Mouse (Mus musculus): ENCODE data around the gene Serhl. TPM values are rescaled to one million over a fixed set of nuclear protein-coding genes. Genes with fewer than 3 reads are reported as not detected.
A peak's percentile ranks its signal among the peaks of the same experiment; 100 is the strongest.

The Serhl gene
- total and polyA plus RNA-seq, 3 experiments: 40.0 to 83.2 (median 48.8) TPM

- DNase-seq: no peak
Measured at GRCm38 (mm10) chr15:83084022-83084640, 5.2 kb upstream of the Serhl start.

DNA sequence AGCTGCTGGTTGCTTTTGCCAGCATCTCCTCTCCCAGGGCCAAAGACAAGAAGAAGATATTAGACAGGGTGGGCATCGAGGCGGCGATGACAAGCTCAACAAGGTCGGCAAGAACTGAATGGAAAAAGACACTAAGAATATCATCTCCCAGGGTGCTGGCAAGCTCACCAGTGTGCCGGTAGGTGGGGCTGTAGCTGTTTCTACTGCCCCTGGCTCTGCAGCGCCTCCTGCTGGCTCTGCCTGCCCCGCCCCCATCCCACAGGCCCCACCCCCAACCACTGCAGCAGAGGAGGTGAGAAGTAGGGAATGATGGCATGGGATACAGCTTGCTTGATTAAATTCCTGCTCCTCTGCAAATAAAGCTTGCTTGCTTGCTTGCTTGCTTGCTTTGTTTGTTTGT, 3.4 kb upstream of the Serhl start:
- peak; percentile 69 for DNase-seq

GRCm38 (mm10) chr15:83086636-83087328, 2.5 kb upstream of the Serhl start:
- no peak for DNase-seq

GRCm38 (mm10) chr15:83088495-83089428, 544 bp upstream of the Serhl start:
- DNase-seq: no peak

DNA sequence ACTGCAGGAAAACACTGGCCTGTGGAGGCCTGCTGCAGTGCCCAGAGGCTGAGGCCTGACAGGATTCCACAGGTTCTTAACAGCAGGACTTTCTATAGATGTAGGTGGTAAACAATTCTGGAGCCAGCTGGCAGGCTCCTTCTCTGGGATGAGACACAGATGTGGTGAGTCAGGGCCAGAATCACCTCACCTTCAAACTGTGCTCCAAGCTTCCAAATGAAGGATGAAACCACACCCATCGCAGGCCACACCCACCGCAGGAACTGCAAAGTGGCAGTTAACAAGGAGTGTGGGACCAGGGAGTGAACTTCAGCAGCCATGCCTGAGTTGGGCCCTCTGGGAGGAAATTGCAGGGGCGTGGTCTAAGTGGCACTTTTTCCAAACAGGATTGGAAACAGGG, 1.6 kb downstream of the Serhl start:
- DNase-seq: no peak

DNA sequence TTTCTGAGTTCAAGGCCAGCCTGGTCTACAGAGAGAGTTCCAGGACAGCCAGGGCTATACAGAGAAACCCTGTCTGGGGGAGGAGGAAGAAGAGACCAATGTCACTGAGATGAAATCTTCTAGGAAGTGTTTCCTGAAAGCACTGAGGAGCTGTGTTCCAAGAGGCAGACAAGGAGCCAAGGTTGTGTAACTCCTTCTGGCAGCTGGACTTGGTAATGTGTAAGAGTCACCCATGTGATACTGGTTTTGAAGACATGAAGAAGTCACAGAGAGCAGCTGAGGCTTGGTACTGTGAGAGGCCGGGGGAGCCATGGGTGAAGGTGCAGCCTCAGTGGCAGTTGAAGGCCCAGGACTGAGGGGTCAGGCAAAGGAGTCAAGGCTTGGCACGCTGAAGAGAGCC, 4.4 kb downstream of the Serhl start:
- peak; percentile 32 for DNase-seq

DNA sequence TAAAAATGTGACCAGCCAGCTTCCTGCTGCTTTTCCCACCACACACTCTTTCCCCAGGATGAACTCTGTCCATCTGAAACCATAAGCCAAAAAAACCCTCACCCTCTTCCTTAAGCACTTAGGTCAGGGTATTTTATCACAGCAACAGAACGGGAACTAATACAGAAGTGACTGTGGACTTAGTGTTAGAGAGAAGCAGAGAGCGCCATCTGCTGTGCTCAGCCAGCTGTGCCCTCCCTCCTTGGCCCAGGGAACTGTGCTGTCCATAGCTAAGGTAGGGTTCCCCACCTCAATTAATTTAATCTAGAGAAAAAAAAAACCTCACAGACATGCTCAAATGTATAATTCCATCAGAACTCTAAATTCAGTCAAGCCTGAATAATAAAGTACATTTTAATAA, 6.6 kb downstream of the Serhl start:
- DNase-seq: no peak

DNA sequence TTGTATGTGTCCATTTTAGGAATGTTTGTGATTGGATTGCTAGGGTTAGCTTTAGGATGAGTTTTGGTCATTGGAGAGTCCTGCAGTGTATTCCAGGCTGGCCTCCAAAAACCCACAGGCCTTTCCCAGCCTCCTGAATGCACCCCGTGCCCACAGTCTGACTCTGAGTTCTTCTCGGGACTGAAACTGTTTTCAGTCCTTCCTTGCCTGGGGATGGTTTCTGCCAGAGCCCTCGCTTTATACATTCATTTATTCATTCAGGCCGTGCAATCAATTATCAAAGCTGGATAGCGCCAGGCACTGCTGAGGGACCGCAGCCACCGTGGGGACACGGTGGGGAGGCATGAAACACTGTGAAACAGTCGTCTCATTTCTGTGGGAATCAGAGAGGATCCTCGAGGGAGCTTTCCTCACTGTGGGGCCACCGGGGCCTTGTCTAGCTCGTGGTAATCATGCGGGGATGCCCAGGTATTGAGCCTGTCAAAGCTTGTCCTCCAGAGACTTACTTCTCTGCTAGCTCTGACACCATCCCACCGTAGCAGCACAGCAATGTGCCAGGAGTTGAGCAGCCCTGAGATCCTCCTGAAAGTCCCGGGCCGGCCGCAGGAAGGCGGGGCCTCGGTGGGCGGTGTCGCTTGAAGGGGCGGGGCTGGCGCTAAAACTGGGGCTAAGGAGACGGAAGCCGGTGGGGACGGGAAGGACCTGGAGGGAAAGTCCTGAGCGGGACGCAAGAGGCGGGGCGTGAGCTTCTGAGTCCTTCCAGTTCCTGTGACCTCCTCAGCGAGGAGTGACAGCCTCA, 10.4 kb downstream of the Serhl start:
- peak; percentile 98 for DNase-seq

- no peak for DNase-seq
Measured at GRCm38 (mm10) chr15:83100332-83100662, 11.0 kb downstream of the Serhl start.

GRCm38 (mm10) chr15:83103111-83103510, 13.8 kb downstream of the Serhl start:
- no peak for DNase-seq

DNA sequence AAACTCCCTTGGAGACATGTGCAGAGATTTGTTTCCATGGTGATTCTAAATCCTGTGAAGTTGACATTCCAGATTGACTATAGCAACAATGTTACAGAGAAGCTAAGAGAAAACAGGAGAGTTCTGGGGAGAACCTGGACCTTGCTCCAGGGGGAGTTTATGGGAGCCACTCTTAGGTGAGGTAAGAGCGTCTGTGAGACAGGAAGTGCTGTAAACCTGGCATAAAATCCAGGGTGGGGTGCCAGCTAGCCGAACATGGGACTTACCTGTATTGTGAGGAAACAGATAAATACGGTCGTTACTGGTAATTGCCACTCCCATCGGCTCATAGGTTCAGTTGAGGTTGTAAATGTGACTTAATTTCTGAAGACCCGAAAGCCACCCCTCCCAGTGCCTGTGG, 17.1 kb downstream of the Serhl start:
- no peak for DNase-seq

GRCm38 (mm10) chr15:83107814-83108213, 18.5 kb downstream of the Serhl start:
- DNase-seq: no peak

- DNase-seq: peak; percentile 55
Measured at GRCm38 (mm10) chr15:83111290-83111689, 22.0 kb downstream of the Serhl start.

DNA sequence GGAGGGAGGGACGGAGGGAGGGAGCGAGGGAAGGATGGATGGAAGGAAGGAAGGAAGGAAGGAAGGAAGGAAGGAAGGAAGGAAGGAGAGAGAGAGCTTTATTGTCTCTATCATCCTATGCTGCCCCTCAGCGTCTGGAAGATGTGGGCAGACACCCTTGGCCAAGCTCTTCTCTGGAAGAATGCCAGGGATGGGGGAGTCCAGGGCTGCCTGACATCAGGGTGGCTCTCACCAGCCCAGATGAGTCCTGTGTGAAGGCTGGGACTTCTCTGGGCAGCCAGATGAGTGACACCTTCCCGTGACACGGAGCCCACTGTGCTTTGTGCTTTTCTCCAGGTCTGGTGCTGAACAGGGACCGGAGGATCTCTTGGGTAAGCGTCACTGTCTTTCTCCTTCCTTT, 22.6 kb downstream of the Serhl start:
- DNase-seq: no peak

DNA sequence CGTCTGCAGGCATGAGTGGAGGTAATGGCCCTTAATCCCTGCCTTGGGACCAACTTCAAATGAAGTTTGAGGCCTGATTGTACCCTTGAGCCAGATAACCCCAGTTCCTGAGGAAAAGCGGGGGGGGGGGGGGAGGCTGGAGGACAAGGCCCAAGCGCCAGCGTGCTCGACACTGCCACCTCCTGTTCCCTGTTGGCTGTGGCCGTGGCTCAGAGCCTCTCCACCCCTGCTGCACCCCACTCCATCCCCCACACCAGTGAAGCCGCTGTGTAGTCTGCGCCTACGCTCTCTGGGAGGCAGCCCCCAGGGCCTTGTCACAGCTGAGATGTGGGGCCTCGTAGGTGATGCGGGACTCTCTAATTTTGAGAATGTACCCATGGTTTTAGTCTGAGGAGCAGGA, 23.6 kb downstream of the Serhl start:
- DNase-seq: peak; percentile 85

GRCm38 (mm10) chr15:83114106-83114505, 24.8 kb downstream of the Serhl start:
- DNase-seq: no peak

GRCm38 (mm10) chr15:83115071-83115470, 25.8 kb downstream of the Serhl start:
- no peak for DNase-seq

DNA sequence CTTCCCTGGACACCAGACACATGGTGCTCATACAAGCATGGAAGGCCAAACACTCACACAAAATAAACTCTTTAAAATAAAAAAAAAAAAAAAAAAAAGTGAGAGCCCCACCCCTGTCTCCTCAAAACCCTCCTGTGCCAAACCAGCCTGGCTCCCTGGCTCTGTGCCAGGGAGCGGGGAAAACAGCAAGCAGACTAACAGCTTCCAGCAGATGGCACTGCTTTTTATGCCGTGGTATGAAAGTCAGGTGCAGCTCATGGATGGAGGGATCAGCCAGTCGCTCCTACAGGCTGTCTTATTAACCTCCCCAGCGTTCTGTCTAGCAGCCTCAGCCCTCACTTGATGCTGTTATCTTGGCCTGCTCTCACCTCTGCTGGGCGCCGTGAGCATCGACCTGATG, 29.1 kb downstream of the Serhl start:
- peak; percentile 52 for DNase-seq

- DNase-seq: peak; percentile 57
Measured at GRCm38 (mm10) chr15:83121709-83122565, 32.6 kb downstream of the Serhl start.

DNA sequence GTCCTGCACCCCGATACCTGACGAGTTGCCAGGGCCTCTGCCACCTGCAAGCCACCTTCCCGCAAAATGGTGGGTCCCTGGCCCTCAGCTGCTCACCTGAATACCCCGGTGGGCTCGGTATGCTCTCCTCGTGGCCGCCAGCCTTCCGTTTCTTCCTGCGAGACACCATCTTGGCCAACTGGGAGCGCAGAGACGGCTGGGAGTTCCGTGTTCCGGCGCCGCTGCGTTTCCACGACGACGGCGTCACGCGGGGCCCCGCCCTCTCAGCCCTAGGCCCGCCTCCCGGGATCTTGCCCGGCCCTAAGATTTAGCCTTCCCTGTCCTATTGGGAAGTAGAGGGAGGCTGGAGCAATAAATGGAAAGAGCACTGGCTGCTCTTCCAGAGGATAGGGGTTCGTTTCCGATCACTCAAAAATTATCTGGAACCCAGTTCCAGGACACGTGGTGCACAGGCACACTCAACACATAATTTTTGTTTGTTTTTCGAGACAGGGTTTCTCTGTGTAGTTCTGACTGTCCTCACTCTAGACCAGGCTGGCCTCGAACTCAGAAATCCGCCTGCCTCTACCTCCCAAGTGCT, 33.4 kb downstream of the Serhl start, which contains the start of gene Rrp7a:
TSS of gene Rrp7a (minus strand) at position 236 of the 580 bp plus-strand sequence.
- peak; percentile 98 for DNase-seq

DNA sequence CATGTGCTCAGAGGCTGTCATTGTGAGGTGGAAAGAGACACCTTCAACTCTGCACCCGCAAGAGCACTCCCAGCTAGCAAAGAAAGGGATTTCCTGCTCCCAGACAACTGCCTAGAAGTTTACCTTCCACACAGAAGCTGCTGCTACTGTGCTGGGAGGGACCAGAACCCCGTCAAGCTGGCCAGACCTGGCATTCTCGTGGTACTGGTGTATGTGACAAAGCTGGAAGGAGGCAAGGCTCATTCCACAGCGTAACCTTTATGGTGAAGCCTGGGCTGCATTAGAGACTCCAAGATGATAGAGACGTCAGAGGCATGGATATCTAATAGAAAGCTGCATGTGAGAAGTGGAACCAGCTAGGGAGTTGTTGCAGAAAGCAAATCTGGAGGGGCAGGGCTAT, 35.3 kb downstream of the Serhl start:
- no peak for DNase-seq

Measured in adrenal gland, adult 2 months (tissue).